9 mouse cellular contexts compared by ENCODE assay signal in genomic region chr11:96827062-96827581, GRCm38 (mm10). TPM values are rescaled to one million over a fixed set of nuclear protein-coding genes. Genes with fewer than 3 reads are reported as not detected.
A peak's percentile ranks its signal among the peaks of the same experiment; 100 is the strongest.
DNase-seq lines count a peak whose midpoint lies in the region; ATAC-seq lines count a peak whose summit lies in the region.
"Had no signal": no experiment of that assay in that cellular context is flagged by ENCODE, and none has a peak within 500 bp of the region (broad histone marks: within the 10 kb centered on the region; RNA-seq: fewer than 3 reads in every experiment).

No protein-coding gene starts in this region.

- ATAC-seq in embryonic facial prominence, embryonic 12.5 days (ENCODE audit: insufficient number of reproducible peaks, insufficient read depth, low FRiP score, low TSS enrichment) = no peak
- ATAC-seq in hindbrain, embryonic 15.5 days (ENCODE audit: low FRiP score, low read depth) = no peak
- ATAC-seq in liver, embryonic 13.5 days (ENCODE audit: low read depth) = no peak
- ATAC-seq: Patski had no signal

- H3K27me3 ChIP-seq in embryonic facial prominence, embryonic 12.5 days = no peaks in the 10 kb centered on the region
- H3K27me3 ChIP-seq in hindbrain, embryonic 15.5 days = no peaks in the 10 kb centered on the region
- no peaks in the 10 kb centered on the region for H3K27me3 ChIP-seq in liver, embryonic 13.5 days
- H3K27me3 ChIP-seq: Patski had no signal

- peak overlapping the region; percentile 31; the same call in 1 of the 2 replicates for H3K4me2 ChIP-seq in embryonic facial prominence, embryonic 12.5 days (replicated peaks)
- H3K4me2 ChIP-seq in hindbrain, embryonic 15.5 days = peak overlapping the region; percentile 86
- H3K4me2 ChIP-seq in liver, embryonic 13.5 days = peak overlapping the region; percentile 91

- H3K9me3 ChIP-seq in embryonic facial prominence, embryonic 12.5 days = no peaks in the 10 kb centered on the region
- no peaks in the 10 kb centered on the region for H3K9me3 ChIP-seq in hindbrain, embryonic 15.5 days
- H3K9me3 ChIP-seq in liver, embryonic 13.5 days (replicated peaks) = no peaks in the 10 kb centered on the region

- H3K9ac ChIP-seq in embryonic facial prominence, embryonic 12.5 days = no peak overlapping the region
- 0 out of 2 replicates have a peak overlapping the region, but pooled peaks have one; percentile 10 for H3K9ac ChIP-seq in hindbrain, embryonic 15.5 days
- H3K9ac ChIP-seq in liver, embryonic 13.5 days = peak overlapping the region; percentile 49

- peaks cover 65% of the 10 kb centered on the region for H3K4me1 ChIP-seq in embryonic facial prominence, embryonic 12.5 days
- H3K4me1 ChIP-seq in hindbrain, embryonic 15.5 days (replicated peaks) = peaks cover 73% of the 10 kb centered on the region
- H3K4me1 ChIP-seq in liver, embryonic 13.5 days (replicated peaks) = peaks cover 81% of the 10 kb centered on the region

- H3K36me3 ChIP-seq in embryonic facial prominence, embryonic 12.5 days = peaks cover 19% of the 10 kb centered on the region
- peaks cover 2% of the 10 kb centered on the region; the same call in 1 of the 2 replicates for H3K36me3 ChIP-seq in hindbrain, embryonic 15.5 days
- peaks cover 42% of the 10 kb centered on the region for H3K36me3 ChIP-seq in liver, embryonic 13.5 days

- peak; percentile 25 to 48 for DNase-seq in heart, adult 18-20 months
- no peak for DNase-seq in heart, postnatal 25 days (ENCODE audit: low spot score)
- DNase-seq in liver, embryonic 13.5 days = no peak
- no peak for DNase-seq in frontal cortex, postnatal 10 days (ENCODE audit: low spot score in 2 of 2)
- DNase-seq in layer of hippocampus, postnatal 36 days = no peak
- no peak for DNase-seq in frontal cortex, postnatal 36 days (ENCODE audit: low spot score in 2 of 2)

- intact Hi-C loops in heart, postnatal 25 days (cut with DNase I) = loop anchor here (5.0 kb wide), 1 partner anchor 40 kb away; the partner anchor contains the start of gene Cbx1

- H3K27ac ChIP-seq in embryonic facial prominence, embryonic 12.5 days = no peak overlapping the region
- 0 out of 2 replicates have a peak overlapping the region, but pooled peaks have one; percentile 93 for H3K27ac ChIP-seq in hindbrain, embryonic 15.5 days (replicated peaks)
- H3K27ac ChIP-seq in liver, embryonic 13.5 days = peak overlapping the region; percentile 19; the same call in 1 of the 2 replicates

- H3K4me3 ChIP-seq in embryonic facial prominence, embryonic 12.5 days = no peak overlapping the region
- H3K4me3 ChIP-seq in hindbrain, embryonic 15.5 days = 0 out of 2 replicates have a peak overlapping the region, but pooled peaks have one; percentile 7
- 0 out of 2 replicates have a peak overlapping the region, but pooled peaks have one; percentile 5 for H3K4me3 ChIP-seq in liver, embryonic 13.5 days (replicated peaks)

- 89% methylated on average over 12 of the region's 12 CpGs for WGBS in embryonic facial prominence, embryonic 12.5 days
- WGBS in hindbrain, embryonic 15.5 days = 72% methylated on average over 12 of the region's 12 CpGs
- 88% methylated on average over 12 of the region's 12 CpGs for WGBS in liver, embryonic 13.5 days (ENCODE audit: insufficient replicate concordance)

RNA-seq across cellular contexts. Expression of gene Nfe2l1, which starts 2.6 kb away (rescaled TPM):
- 100 to 1,000 TPM; 458 to 487 TPM for total RNA-seq in heart, adult 18-20 months (2021)
- total RNA-seq in heart, postnatal 25 days (2021) = 100 to 1,000 TPM; 346 to 370 TPM
- 72.6 and 75.8 TPM in 2 replicates for polyA plus RNA-seq in embryonic facial prominence, embryonic 12.5 days (2016; fragmentation: Nextera tagmentation; extraction: Ambion mirVana)
- polyA plus RNA-seq in hindbrain, embryonic 15.5 days (2015; fragmentation: Nextera tagmentation; extraction: Ambion mirVana) = 74.3 and 80.5 TPM in 2 replicates
- 19.2 and 20.2 TPM in 2 replicates for polyA plus RNA-seq in liver, embryonic 13.5 days (2015; fragmentation: Nextera tagmentation; extraction: Ambion mirVana)
- total RNA-seq in layer of hippocampus, postnatal 36 days (2021) = 100 to 1,000 TPM; 201 to 234 TPM

RNA-seq across cellular contexts. Expression of gene Copz2, which starts 22.5 kb away (rescaled TPM):
- total RNA-seq in heart, adult 18-20 months (2021) = 10 to 100 TPM; 35.5 to 37.3 TPM
- total RNA-seq in heart, postnatal 25 days (2021) = 10 to 100 TPM; 33.4 to 37.5 TPM
- polyA plus RNA-seq in embryonic facial prominence, embryonic 12.5 days (2016; fragmentation: Nextera tagmentation; extraction: Ambion mirVana) = 88.9 and 94.3 TPM in 2 replicates
- polyA plus RNA-seq in hindbrain, embryonic 15.5 days (2015; fragmentation: Nextera tagmentation; extraction: Ambion mirVana) = 21.9 and 25.9 TPM in 2 replicates
- 19.7 and 20.0 TPM in 2 replicates for polyA plus RNA-seq in liver, embryonic 13.5 days (2015; fragmentation: Nextera tagmentation; extraction: Ambion mirVana)
- 1 to 10 TPM; 5.5 to 7.8 TPM for total RNA-seq in layer of hippocampus, postnatal 36 days (2021)

RNA-seq across cellular contexts. Expression of gene Cbx1, which starts 38.2 kb away (rescaled TPM):
- 10 to 100 TPM; 35.7 TPM for total RNA-seq in heart, adult 18-20 months (2021)
- 10 to 100 TPM; 36.6 to 39.0 TPM for total RNA-seq in heart, postnatal 25 days (2021)
- 160 and 169 TPM in 2 replicates for polyA plus RNA-seq in embryonic facial prominence, embryonic 12.5 days (2016; fragmentation: Nextera tagmentation; extraction: Ambion mirVana)
- 66.0 and 78.0 TPM in 2 replicates for polyA plus RNA-seq in hindbrain, embryonic 15.5 days (2015; fragmentation: Nextera tagmentation; extraction: Ambion mirVana)
- 47.5 and 51.9 TPM in 2 replicates for polyA plus RNA-seq in liver, embryonic 13.5 days (2015; fragmentation: Nextera tagmentation; extraction: Ambion mirVana)
- 10 to 100 TPM; 52.4 to 54.9 TPM for total RNA-seq in layer of hippocampus, postnatal 36 days (2021)

RNA-seq across cellular contexts. Expression of gene Snx11, which starts 49.8 kb away (rescaled TPM):
- 10 to 100 TPM in 1 of 2 experiments, 1 to 10 TPM in 1; 9.9 to 15.2 TPM for total RNA-seq in heart, adult 18-20 months (2021)
- total RNA-seq in heart, postnatal 25 days (2021) = 10 to 100 TPM; 12.1 to 13.4 TPM
- 27.6 and 28.5 TPM in 2 replicates for polyA plus RNA-seq in embryonic facial prominence, embryonic 12.5 days (2016; fragmentation: Nextera tagmentation; extraction: Ambion mirVana)
- 55.6 and 64.2 TPM in 2 replicates for polyA plus RNA-seq in hindbrain, embryonic 15.5 days (2015; fragmentation: Nextera tagmentation; extraction: Ambion mirVana)
- 9.7 and 10.6 TPM in 2 replicates for polyA plus RNA-seq in liver, embryonic 13.5 days (2015; fragmentation: Nextera tagmentation; extraction: Ambion mirVana)
- total RNA-seq in layer of hippocampus, postnatal 36 days (2021) = 10 to 100 TPM; 51.0 to 54.4 TPM

Comparison
In these comparisons a context has a peak if more than half of its experiments do, and no peak if none do; other contexts are left out.
1. DNase-seq: peak in heart, adult 18-20 months (2 of 2); none in heart, postnatal 25 days (single experiment), liver, embryonic 13.5 days (single experiment), frontal cortex, postnatal 10 days (0 of 2), layer of hippocampus, postnatal 36 days (0 of 2) and frontal cortex, postnatal 36 days (0 of 2).
2. H3K4me2 ChIP-seq: peak in every context shown above with its lines; median percentile 91 in liver, embryonic 13.5 days; 86 in hindbrain, embryonic 15.5 days; 31 in embryonic facial prominence, embryonic 12.5 days.